Mouse (Mus musculus) thymus, adult 2 months (tissue): ENCODE measurements around the gene Clstn1. TPM values are rescaled to one million over a fixed set of nuclear protein-coding genes. Genes with fewer than 3 reads are reported as not detected.

ENCODE experiments used
- DNase-seq: peaks from one replicate; pipeline ENCODE4 v3.0.0; 2021
- H3K27ac ChIP-seq: fragments of 200-500 bp; 2 replicates; pipeline ENCODE4 v1.5.1; 2012; ENCODE audit warnings: low read length, control low read depth; ENCODE audit not compliant: control insufficient read depth, insufficient read depth
- H3K27me3 ChIP-seq: fragments of 200-500 bp; 2 replicates; pipeline ENCODE4 v1.6.1; 2012; ENCODE audit warnings: mild to moderate bottlenecking, low read length, moderate library complexity, mixed read lengths; ENCODE audit not compliant: control insufficient read depth, insufficient read depth
- H3K36me3 ChIP-seq: fragments of 200-500 bp; 2 replicates; pipeline ENCODE4 v1.6.1; 2012; ENCODE audit warnings: mild to moderate bottlenecking, low read length, moderate library complexity; ENCODE audit not compliant: control insufficient read depth, insufficient read depth
- H3K4me1 ChIP-seq: fragments of 200-500 bp; replicated peaks from 2 replicates; pipeline ENCODE4 v1.6.1; 2012; ENCODE audit warnings: low read length; ENCODE audit not compliant: control insufficient read depth, insufficient read depth
- H3K4me3 ChIP-seq: fragments of 200-500 bp; 2 replicates; pipeline ENCODE4 v1.5.1; 2012; ENCODE audit warnings: mild to moderate bottlenecking, low read length, control low read depth, moderate library complexity; ENCODE audit not compliant: control insufficient read depth, insufficient read depth
- CTCF ChIP-seq: fragments of 200-500 bp; IDR thresholded peaks from 2 replicates; pipeline ENCODE4 v1.5.1; 2012; ENCODE audit warnings: mild to moderate bottlenecking, control low read depth, low read length, moderate library complexity, borderline replicate concordance; ENCODE audit not compliant: control insufficient read depth, poor library complexity, insufficient read depth; ENCODE audit errors: extremely low read depth
- POLR2A ChIP-seq: fragments of 200-500 bp; IDR thresholded peaks from 2 replicates; pipeline ENCODE4 v1.6.1; 2012; ENCODE audit warnings: mild to moderate bottlenecking, low read length, control low read depth, moderate library complexity; ENCODE audit not compliant: control insufficient read depth, poor library complexity, insufficient read depth; ENCODE audit errors: extremely low read depth
- WGBS: fragments of 180-500 bp; shearing (Covaris S2); methylation state at CpG from one replicate; pipeline ENCODE4 v1.1.7; 2018; 5-methylcytosine and 5-hydroxymethylcytosine counted together
- polyA plus RNA-seq: library from polyadenylated mRNA; depleted of rRNA; stranded (reverse); fragments of >200 nt; gene quantifications from 2 replicates; pipeline ENCODE4 v1.2.3, GENCODE M21; 2012

The Clstn1 gene
- polyA plus RNA-seq, 1 experiment = 24.5 TPM

GRCm38 (mm10) chr4:149557905-149558304 lies 28.4 kb upstream of the Clstn1 start:
- H3K27me3 ChIP-seq = no peaks in the 10 kb centered on the region
- TF ChIP-seq CTCF = no peak
- TF ChIP-seq POLR2A = no peak
- WGBS = 96% methylated on average over 5 of the region's 5 CpGs
- DNase-seq = no peak
- no peak overlapping the region for H3K4me3 ChIP-seq
- peaks cover 10% of the 10 kb centered on the region for H3K4me1 ChIP-seq
- H3K27ac ChIP-seq = no peak overlapping the region
- no peaks in the 10 kb centered on the region for H3K36me3 ChIP-seq

DNA sequence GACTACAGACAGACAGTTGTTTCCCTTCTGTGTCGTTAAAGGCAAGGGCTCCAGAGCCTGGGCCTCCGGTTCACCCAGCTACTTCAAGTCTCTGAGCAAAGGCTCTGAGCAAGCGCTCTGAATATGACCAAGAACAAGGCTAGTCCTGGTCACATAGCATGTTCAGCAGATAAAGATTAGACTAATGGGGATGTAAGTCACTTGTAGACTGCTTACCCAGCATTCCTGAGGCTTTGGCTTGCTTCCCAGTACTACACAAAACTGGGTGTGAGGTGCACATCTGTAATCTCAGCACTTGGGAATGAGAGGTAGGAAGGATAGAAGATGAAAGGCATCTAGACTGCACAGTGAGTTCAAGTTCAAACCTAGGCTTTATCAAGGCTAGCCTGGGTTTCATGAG lies 27.9 kb upstream of the Clstn1 start:
- TF ChIP-seq CTCF (no peak), POLR2A (no peak)
- no peak overlapping the region for H3K27ac ChIP-seq
- no peaks in the 10 kb centered on the region for H3K36me3 ChIP-seq
- no peak for DNase-seq
- H3K27me3 ChIP-seq = no peaks in the 10 kb centered on the region
- H3K4me1 ChIP-seq = peaks cover 10% of the 10 kb centered on the region
- H3K4me3 ChIP-seq = no peak overlapping the region
- 68% methylated on average over 3 of the region's 3 CpGs for WGBS

GRCm38 (mm10) chr4:149561392-149561791 lies 24.9 kb upstream of the Clstn1 start:
- H3K27ac ChIP-seq = no peak overlapping the region
- WGBS = 92% methylated on average over 4 of the region's 4 CpGs
- no peaks in the 10 kb centered on the region for H3K36me3 ChIP-seq
- H3K4me1 ChIP-seq = peaks cover 10% of the 10 kb centered on the region
- no peak overlapping the region for H3K4me3 ChIP-seq
- no peak for DNase-seq
- TF ChIP-seq CTCF (no peak), POLR2A (no peak)
- H3K27me3 ChIP-seq = no peaks in the 10 kb centered on the region

DNA sequence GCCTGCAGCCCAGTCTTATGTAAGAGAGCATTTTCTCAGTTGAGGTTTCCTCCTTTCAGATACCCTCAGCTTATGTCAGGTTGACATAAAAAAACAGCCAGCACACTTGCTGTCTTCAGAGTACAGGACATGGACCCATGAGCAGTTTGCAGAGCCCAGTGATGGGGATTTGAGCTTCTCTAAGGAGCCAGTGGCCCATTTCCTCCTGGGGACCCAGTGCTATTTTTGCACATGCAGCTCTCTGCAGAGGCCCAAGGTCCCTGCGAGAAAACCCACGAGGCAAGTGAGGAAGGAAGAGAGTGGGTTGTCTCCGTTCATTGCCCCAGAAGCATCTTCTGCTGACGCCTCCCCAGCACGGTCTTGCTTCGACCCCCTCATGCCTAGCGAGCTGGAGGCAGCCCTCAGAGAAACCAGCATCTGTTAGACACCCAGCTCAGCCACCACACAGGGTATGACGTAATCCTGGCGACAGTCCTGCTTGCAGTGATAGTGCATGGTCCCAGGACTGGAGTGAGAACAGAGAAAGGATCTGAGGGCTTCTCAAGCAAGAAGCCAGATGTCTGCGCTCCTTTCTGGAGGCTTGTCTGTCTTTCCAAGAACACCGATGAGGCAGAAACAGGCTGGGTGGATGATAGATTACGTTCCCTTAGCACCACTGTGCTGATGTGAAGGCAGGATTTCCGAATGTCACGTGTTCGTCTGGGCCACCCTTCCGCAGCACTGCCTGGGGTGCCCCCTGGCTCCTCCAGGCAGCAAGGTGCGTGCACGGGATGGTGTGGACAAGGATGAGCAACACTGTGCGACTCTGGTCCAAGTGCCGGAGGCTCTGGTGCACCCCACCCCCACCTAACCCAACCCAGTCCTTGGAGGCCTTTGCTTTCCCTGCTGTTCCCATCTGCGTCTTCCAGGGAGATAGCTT lies 24.0 kb upstream of the Clstn1 start:
- Histone ChIP-seq H3K4me1 (peaks cover 10% of the 10 kb centered on the region), H3K27ac (no peak overlapping the region), H3K27me3 (no peaks in the 10 kb centered on the region), H3K36me3 (no peaks in the 10 kb centered on the region), H3K4me3 (no peak overlapping the region)
- no peak for TF ChIP-seq CTCF
- no peak for TF ChIP-seq POLR2A
- WGBS = 32% methylated on average over 21 of the region's 21 CpGs
- DNase-seq = no peak

GRCm38 (mm10) chr4:149562905-149563347 lies 23.3 kb upstream of the Clstn1 start:
- Histone ChIP-seq H3K36me3 (no peaks in the 10 kb centered on the region), H3K27me3 (no peaks in the 10 kb centered on the region), H3K27ac (no peak overlapping the region), H3K4me3 (no peak overlapping the region), H3K4me1 (peaks cover 10% of the 10 kb centered on the region)
- no peak for TF ChIP-seq CTCF
- no peak for TF ChIP-seq POLR2A
- WGBS = 54% methylated on average over 7 of the region's 7 CpGs
- DNase-seq = no peak

DNA sequence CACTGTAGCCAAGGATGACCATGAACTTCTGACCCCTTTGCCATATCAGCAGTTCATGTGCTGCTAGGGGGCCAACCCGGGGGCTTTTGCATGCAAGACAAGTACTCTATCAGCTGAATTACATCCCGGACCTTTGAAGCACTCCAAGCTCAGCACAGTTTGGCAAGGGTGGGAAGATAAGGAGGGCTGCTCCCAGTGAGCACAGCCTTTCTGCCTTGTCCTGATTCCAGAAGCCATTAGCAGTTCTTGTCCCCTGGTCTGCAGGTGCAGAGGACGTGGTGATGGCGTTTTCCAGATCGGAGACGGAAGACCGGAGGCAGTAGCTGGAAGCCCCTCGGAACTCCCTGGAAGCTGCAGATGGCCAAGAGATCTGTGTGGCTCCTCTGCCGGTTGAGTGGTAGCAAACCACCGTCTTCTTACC lies 22.3 kb upstream of the Clstn1 start:
- Histone ChIP-seq H3K27me3 (no peaks in the 10 kb centered on the region), H3K4me1 (peaks cover 10% of the 10 kb centered on the region), H3K4me3 (no peak overlapping the region), H3K27ac (no peak overlapping the region), H3K36me3 (no peaks in the 10 kb centered on the region)
- WGBS = 94% methylated on average over 10 of the region's 10 CpGs
- DNase-seq = no peak
- TF ChIP-seq POLR2A = no peak
- TF ChIP-seq CTCF = no peak
